Mouse (Mus musculus) C2C12 (cell line): ENCODE results near the gene Ttc23l. TPM values are rescaled to one million over a fixed set of nuclear protein-coding genes. Genes with fewer than 3 reads are reported as not detected.
"Not testable (repeated sequence)": the region's sequence is repeated elsewhere in the genome, so short reads cannot be mapped to it uniquely, and the experiment has no call there.

Experiments
- H3K27me3 ChIP-seq: one replicate; pipeline ENCODE4 v1.6.1; 2011; ENCODE audit not compliant: control insufficient read depth, insufficient read depth, insufficient read length
- H3K36me3 ChIP-seq: one replicate; pipeline ENCODE4 v1.6.1; 2011; ENCODE audit not compliant: control insufficient read depth, insufficient read depth
- H3K4me3 ChIP-seq: one replicate; pipeline ENCODE4 v1.5.1; 2011; ENCODE audit warnings: mild to moderate bottlenecking, control low read depth; ENCODE audit not compliant: poor library complexity, insufficient read depth, severe bottlenecking
- H3K79me2 ChIP-seq: one replicate; pipeline ENCODE4 v1.6.1; 2011; ENCODE audit not compliant: control insufficient read depth, insufficient read depth
- H3K79me3 ChIP-seq: one replicate; pipeline ENCODE4 v1.6.1; 2011; ENCODE audit warnings: low read depth, control low read depth
- H3ac ChIP-seq: one replicate; pipeline ENCODE3; 2011; ENCODE audit warnings: low read depth; ENCODE audit not compliant: control insufficient read depth, insufficient read length
- CEBPB ChIP-seq: IDR thresholded peaks from one replicate; pipeline ENCODE4 v1.6.1; 2011; ENCODE audit warnings: low read depth, mild to moderate bottlenecking, control low read depth, moderate library complexity
- CTCF ChIP-seq: IDR thresholded peaks from one replicate; pipeline ENCODE4 v1.5.1; 2011; ENCODE audit not compliant: control insufficient read depth, insufficient read depth, insufficient read length
- FOSL1 ChIP-seq: IDR thresholded peaks from one replicate; pipeline ENCODE4 v1.8.0; 2011; ENCODE audit warnings: mild to moderate bottlenecking, low read length; ENCODE audit not compliant: poor library complexity, insufficient read depth, severe bottlenecking
- MAX ChIP-seq: IDR thresholded peaks from one replicate; pipeline ENCODE4 v1.6.1; 2011; ENCODE audit warnings: mild to moderate bottlenecking, control low read depth
- MYOD1 ChIP-seq: IDR thresholded peaks from one replicate; pipeline ENCODE4 v1.6.1; 2011; ENCODE audit warnings: low read depth; ENCODE audit not compliant: control insufficient read depth, insufficient read length
- MYOG ChIP-seq: IDR thresholded peaks from one replicate; pipeline ENCODE4 v1.6.1; 2011; ENCODE audit not compliant: control insufficient read depth, insufficient read length; ENCODE audit errors: extremely low read depth
- USF1 ChIP-seq: IDR thresholded peaks from one replicate; pipeline ENCODE4 v1.6.1; 2011; ENCODE audit warnings: low read depth, mild to moderate bottlenecking, control low read depth, moderate library complexity
- polyA plus RNA-seq: library from polyadenylated mRNA; unstranded; fragments of >200 nt; fragmentation: generic; extraction: Trizol; gene quantifications from one replicate; pipeline ENCODE4 v1.2.1, GENCODE M21; 2012; ENCODE audit warnings: missing spikeins

Ttc23l gene
- polyA plus RNA-seq, 1 experiment = not detected

GRCm38 (mm10) chr15:10506099-10506498 lies 52.4 kb downstream of the Ttc23l start:
- H3K79me3 ChIP-seq = no peaks in the 10 kb centered on the region
- no peak overlapping the region for H3ac ChIP-seq
- TF ChIP-seq MYOD1 = no peak
- TF ChIP-seq MAX = no peak
- no peak for TF ChIP-seq CEBPB
- TF ChIP-seq CTCF = no peak
- no peak for TF ChIP-seq USF1
- no peak for TF ChIP-seq FOSL1
- TF ChIP-seq MYOG = no peak
- H3K36me3 ChIP-seq = no peaks in the 10 kb centered on the region
- H3K4me3 ChIP-seq = no peak overlapping the region
- H3K79me2 ChIP-seq = no peaks in the 10 kb centered on the region
- no peaks in the 10 kb centered on the region for H3K27me3 ChIP-seq

GRCm38 (mm10) chr15:10500838-10501719 lies 57.4 kb downstream of the Ttc23l start:
- H3K79me3 ChIP-seq = no peaks in the 10 kb centered on the region
- no peak overlapping the region for H3ac ChIP-seq
- H3K27me3 ChIP-seq = no peaks in the 10 kb centered on the region
- H3K79me2 ChIP-seq = no peaks in the 10 kb centered on the region
- TF ChIP-seq FOSL1 (no peak), CTCF (peak; percentile 77)
- no peak overlapping the region for H3K4me3 ChIP-seq
- H3K36me3 ChIP-seq = peaks cover 4% of the 10 kb centered on the region

- no peak overlapping the region for H3ac ChIP-seq
- no peak for TF ChIP-seq MAX
- no peak for TF ChIP-seq CEBPB
- TF ChIP-seq CTCF = no peak
- TF ChIP-seq FOSL1 = no peak
- TF ChIP-seq MYOG = no peak
- TF ChIP-seq MYOD1 = no peak
- no peak for TF ChIP-seq USF1
- H3K79me2 ChIP-seq = no peaks in the 10 kb centered on the region
- H3K36me3 ChIP-seq = peaks cover 13% of the 10 kb centered on the region
- H3K4me3 ChIP-seq = no peak overlapping the region
- H3K27me3 ChIP-seq = no peaks in the 10 kb centered on the region
- no peaks in the 10 kb centered on the region for H3K79me3 ChIP-seq
These were observed 58.4 kb downstream of the Ttc23l start for GRCm38 (mm10) chr15:10500035-10500434.

GRCm38 (mm10) chr15:10499593-10499992 lies 58.9 kb downstream of the Ttc23l start:
- TF ChIP-seq FOSL1 (no peak), MAX (no peak), CTCF (no peak), CEBPB (no peak), MYOG (no peak), MYOD1 (no peak), USF1 (no peak)
- H3K79me2 ChIP-seq = no peaks in the 10 kb centered on the region

GRCm38 (mm10) chr15:10496696-10497095 lies 61.8 kb downstream of the Ttc23l start:
- H3K79me3 ChIP-seq, H3ac ChIP-seq, H3K4me3 ChIP-seq, H3K79me2 ChIP-seq, H3K27me3 ChIP-seq: not testable (repeated sequence)
- H3K36me3 ChIP-seq = peaks cover 44% of the 10 kb centered on the region

More at GRCm38 (mm10) chr15:10499593-10499992, 58.9 kb downstream of the Ttc23l start:
- no peak overlapping the region for H3K4me3 ChIP-seq
- no peak overlapping the region for H3ac ChIP-seq
- H3K27me3 ChIP-seq = no peaks in the 10 kb centered on the region
- no peaks in the 10 kb centered on the region for H3K79me3 ChIP-seq
- peaks cover 17% of the 10 kb centered on the region for H3K36me3 ChIP-seq

GRCm38 (mm10) chr15:10495944-10496343 lies 62.5 kb downstream of the Ttc23l start:
- TF ChIP-seq CTCF = no peak
- TF ChIP-seq MYOG = no peak
- no peak for TF ChIP-seq MYOD1
- no peak for TF ChIP-seq FOSL1
- no peak for TF ChIP-seq CEBPB
- Histone ChIP-seq H3K27me3 (no peaks in the 10 kb centered on the region), H3K4me3 (no peak overlapping the region), H3K79me3 (no peaks in the 10 kb centered on the region), H3K79me2 (no peaks in the 10 kb centered on the region), H3ac (no peak overlapping the region), H3K36me3 (peaks cover 51% of the 10 kb centered on the region)
